Mouse (Mus musculus) liver, postnatal 0 days (tissue): ENCODE data around the gene 1810013L24Rik.

Experiments
- CTCF ChIP-seq: sonication (generic); IDR thresholded peaks from 2 replicates; pipeline ENCODE4 v1.5.1; 2016; ENCODE audit warnings: antibody characterized with exemption, low read depth
- EP300 ChIP-seq: IDR thresholded peaks from 2 replicates; pipeline ENCODE4 v1.6.1; 2016; ENCODE audit warnings: antibody characterized with exemption, low read depth, mild to moderate bottlenecking

- TF ChIP-seq CTCF (peak; percentile 38), EP300 (no peak; the same call in 1 of the 2 replicates)
Observed at GRCm38 (mm10) chr16:8829564-8830359, at the start of gene 1810013L24Rik.
